Mouse (Mus musculus): ENCODE data around the gene Atf6b.
A peak's percentile ranks its signal among the peaks of the same experiment; 100 is the strongest.

Atf6b gene

GRCm38 (mm10) chr17:34692906-34693305 lies 46.0 kb downstream of the Atf6b start:
- DNase-seq (ENCODE audit: low spot score in 2 of 2): peak; percentile 88 to 91

GRCm38 (mm10) chr17:34699575-34700408 lies 52.8 kb downstream of the Atf6b start:
- no peak for DNase-seq (ENCODE audit: low spot score in 2 of 2)

- DNase-seq (ENCODE audit: low spot score in 2 of 2): no peak
Observed at GRCm38 (mm10) chr17:34700671-34701071, 53.7 kb downstream of the Atf6b start.
